13 mouse cellular contexts compared by ENCODE assay signal in the genomic region with DNA sequence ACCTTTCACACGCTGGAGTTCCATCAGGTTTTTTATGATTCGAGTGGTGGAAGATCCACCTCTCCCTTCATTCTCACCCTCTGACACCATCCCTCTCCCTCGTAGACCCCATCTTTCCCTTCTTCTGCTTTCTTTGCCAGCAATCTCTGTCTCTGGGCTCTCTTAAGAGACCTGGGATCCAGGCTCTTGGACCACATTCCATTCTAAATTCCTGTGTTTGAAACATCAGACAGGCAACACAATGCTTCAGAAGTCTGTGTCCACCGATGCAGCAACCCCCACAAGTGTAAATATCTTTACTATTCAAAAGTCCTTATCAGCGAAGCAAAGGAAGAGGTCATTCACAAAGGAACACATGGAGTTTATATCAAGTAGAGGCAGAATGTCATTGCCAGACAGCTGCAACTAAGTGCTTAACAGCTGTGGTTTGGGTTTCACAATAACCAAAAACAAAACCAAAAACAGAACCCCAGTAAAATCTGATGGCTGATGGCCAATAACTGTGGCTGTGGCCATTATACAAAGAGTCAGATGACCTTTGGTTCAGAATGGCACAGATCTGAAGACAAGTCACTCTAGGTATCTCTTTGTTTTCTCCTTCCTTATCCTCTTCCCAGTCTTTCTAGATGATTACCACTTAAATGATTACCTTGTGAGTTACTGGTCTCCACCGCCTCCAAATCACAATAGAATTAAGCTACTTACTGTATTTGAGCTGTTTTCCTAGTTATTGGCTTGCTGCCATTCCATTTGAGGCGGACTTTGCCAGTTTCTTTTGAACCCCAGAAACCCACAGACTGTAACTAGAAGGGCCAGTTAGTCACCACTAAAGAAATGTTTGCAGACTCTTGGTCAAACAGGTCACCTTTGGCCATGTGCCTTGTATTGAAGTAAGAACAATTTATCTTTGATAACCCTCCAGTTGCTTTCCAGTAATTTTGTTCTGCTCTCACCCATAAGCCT.
DNase-seq lines count a peak whose midpoint lies in the region; ATAC-seq and TF ChIP-seq lines count a peak whose summit lies in the region.
"Had no signal": no experiment of that assay in that cellular context is flagged by ENCODE, and none has a peak within 500 bp of the region (broad histone marks: within the 10 kb centered on the region; RNA-seq: fewer than 3 reads in every experiment).

No protein-coding gene starts in this region.

- peak; percentile 56 for ATAC-seq in liver, postnatal 0 days
- peak; percentile 53; the same call in 1 of the 2 replicates for ATAC-seq in stomach, embryonic 15.5 days (ENCODE audit: insufficient read depth, low FRiP score, low read depth)

- H3K27me3 ChIP-seq in liver, postnatal 0 days (ENCODE audit: insufficient read depth, low read length): no peaks in the 10 kb centered on the region
- H3K27me3 ChIP-seq in stomach, embryonic 15.5 days (replicated peaks): no peaks in the 10 kb centered on the region
- H3K27me3 ChIP-seq: midbrain, embryonic 12.5 days had no signal

- intact Hi-C loops in heart, postnatal 10 days (cut with DNase I): loop anchor here (2.0 kb wide), 1 partner anchor 52 kb away; no protein-coding TSS in a partner anchor

- no peak for TF ChIP-seq EP300 in liver, postnatal 0 days (IDR thresholded peaks at IDR 0.05; ENCODE audit: low read depth)

- no peaks in the 10 kb centered on the region for H3K9me3 ChIP-seq in liver, postnatal 0 days (ENCODE audit: low read length)
- no peaks in the 10 kb centered on the region for H3K9me3 ChIP-seq in stomach, embryonic 15.5 days
- H3K9me3 ChIP-seq: midbrain, embryonic 12.5 days had no signal

- no peak overlapping the region for H3K9ac ChIP-seq in liver, postnatal 0 days (replicated peaks)
- no peak overlapping the region for H3K9ac ChIP-seq in stomach, embryonic 15.5 days
- H3K9ac ChIP-seq: midbrain, embryonic 12.5 days had no signal

- H3K4me2 ChIP-seq in liver, postnatal 0 days (ENCODE audit: low read depth, low read length): no peak overlapping the region
- H3K4me2 ChIP-seq in stomach, embryonic 15.5 days: no peak overlapping the region
- H3K4me2 ChIP-seq: midbrain, embryonic 12.5 days had no signal

- no peak for TF ChIP-seq CTCF in liver, postnatal 0 days (IDR thresholded peaks at IDR 0.05; ENCODE audit: low read depth)

- no peaks in the 10 kb centered on the region for H3K36me3 ChIP-seq in liver, postnatal 0 days (replicated peaks; ENCODE audit: insufficient read depth, low read length)
- no peaks in the 10 kb centered on the region for H3K36me3 ChIP-seq in stomach, embryonic 15.5 days
- H3K36me3 ChIP-seq: midbrain, embryonic 12.5 days had no signal

- H3K27ac ChIP-seq in liver, postnatal 0 days (ENCODE audit: low read depth): no peak overlapping the region; the same call in 1 of the 2 replicates
- no peak overlapping the region for H3K27ac ChIP-seq in stomach, embryonic 15.5 days
- H3K27ac ChIP-seq: midbrain, embryonic 12.5 days had no signal

- peaks cover 4% of the 10 kb centered on the region for H3K4me1 ChIP-seq in liver, postnatal 0 days (ENCODE audit: insufficient read depth)
- no peaks in the 10 kb centered on the region for H3K4me1 ChIP-seq in stomach, embryonic 15.5 days

- WGBS in liver, postnatal 0 days (ENCODE audit: insufficient replicate concordance): 36% methylated on average over 7 of the region's 7 CpGs
- 43% methylated on average over 7 of the region's 7 CpGs for WGBS in stomach, embryonic 15.5 days

- DNase-seq in adrenal gland, adult 2 months: peak; percentile 8
- DNase-seq in adrenal gland, postnatal 4 days (ENCODE audit: low spot score in 2 of 2): no peak
- DNase-seq in liver, postnatal 0 days: no peak
- no peak for DNase-seq in liver
- DNase-seq in heart, postnatal 10 days: peak; percentile 35 to 47
- DNase-seq in thymus, postnatal 25 days: no peak
- no peak for DNase-seq in right cerebral cortex, adult 18-20 months
- DNase-seq: adrenal gland, postnatal 14 days; cerebellum, adult 9-11 months; kidney, postnatal 4 days; left cerebral cortex, postnatal 4 days had no signal

- no peak overlapping the region for H3K4me3 ChIP-seq in liver, postnatal 0 days (ENCODE audit: low read depth, low read length)
- H3K4me3 ChIP-seq in stomach, embryonic 15.5 days (replicated peaks): no peak overlapping the region
- H3K4me3 ChIP-seq: midbrain, embryonic 12.5 days had no signal

Comparison
In these comparisons a context has a peak if more than half of its experiments do, and no peak if none do; other contexts are left out.
1. DNase-seq: peak in adrenal gland, adult 2 months (single experiment) and heart, postnatal 10 days (2 of 2); none in adrenal gland, postnatal 4 days (0 of 2), liver, postnatal 0 days (single experiment), liver (single experiment), thymus, postnatal 25 days (single experiment) and right cerebral cortex, adult 18-20 months (single experiment).